Comparison of ENCODE assay signal across 27 mouse cellular contexts in the genomic region with DNA sequence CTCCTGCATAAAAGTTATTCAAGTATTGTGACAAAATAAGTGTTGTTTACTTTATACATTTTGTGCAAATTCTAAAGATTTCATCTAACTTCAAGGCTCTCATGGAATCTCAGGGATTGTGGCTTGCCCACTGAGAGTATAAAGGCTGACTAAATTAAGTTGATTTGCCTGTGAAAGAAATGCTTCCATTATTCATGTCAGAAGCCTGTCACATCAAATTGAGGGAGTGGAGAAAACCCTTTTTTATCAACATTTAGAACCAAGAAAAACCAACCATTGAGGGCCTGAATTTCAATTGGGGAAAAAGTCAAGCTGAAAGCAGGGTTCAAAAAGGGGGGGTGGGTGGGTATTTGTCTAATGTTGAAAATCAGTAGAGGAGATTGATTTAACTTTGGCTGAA. TPM values are rescaled to one million over a fixed set of nuclear protein-coding genes. Genes with fewer than 3 reads are reported as not detected.
"Had no signal": no experiment of that assay in that cellular context is flagged by ENCODE, and none has a peak within 500 bp of the region (broad histone marks: within the 10 kb centered on the region; RNA-seq: fewer than 3 reads in every experiment).

No protein-coding gene starts in this region.

- H3K4me1 ChIP-seq: limb, embryonic 12.5 days; limb, embryonic 15.5 days; neural tube, embryonic 13.5 days; stomach, embryonic 15.5 days had no signal

- ATAC-seq: liver, postnatal 0 days; lung, postnatal 0 days had no signal

- H3K9me3 ChIP-seq: limb, embryonic 12.5 days; limb, embryonic 15.5 days; neural tube, embryonic 13.5 days; stomach, embryonic 15.5 days had no signal

- H3K4me3 ChIP-seq: limb, embryonic 12.5 days; limb, embryonic 15.5 days; neural tube, embryonic 13.5 days; stomach, embryonic 15.5 days had no signal

- H3K36me3 ChIP-seq: limb, embryonic 12.5 days; limb, embryonic 15.5 days; neural tube, embryonic 13.5 days; stomach, embryonic 15.5 days had no signal

- H3K9ac ChIP-seq: limb, embryonic 12.5 days; limb, embryonic 15.5 days; liver, embryonic 14.5 days; liver, postnatal 0 days; lung, embryonic 14.5 days; neural tube, embryonic 13.5 days; stomach, embryonic 15.5 days had no signal

- H3K27me3 ChIP-seq: limb, embryonic 12.5 days; limb, embryonic 15.5 days; neural tube, embryonic 13.5 days; stomach, embryonic 15.5 days had no signal

- H3K4me2 ChIP-seq: limb, embryonic 12.5 days; limb, embryonic 15.5 days; liver, embryonic 11.5 days; lung, embryonic 14.5 days; neural tube, embryonic 13.5 days; stomach, embryonic 15.5 days had no signal

- DNase-seq: kidney, adult 18-20 months; kidney, adult 9 months; kidney, postnatal 14 days; kidney, postnatal 4 days; left cerebral cortex, postnatal 4 days; liver, postnatal 0 days; lung, embryonic 14.5 days; retina, postnatal 1 day; right cerebral cortex, postnatal 25 days; spleen, adult 18-20 months; thymus, postnatal 25 days had no signal

- H3K27ac ChIP-seq: limb, embryonic 12.5 days; limb, embryonic 15.5 days; liver, embryonic 14.5 days; macrophage; neural tube, embryonic 13.5 days; stomach, embryonic 15.5 days had no signal

RNA-seq across cellular contexts. Expression of gene Gm7073, which starts 30.0 kb away (rescaled TPM):
- total RNA-seq: layer of hippocampus, adult 18-20 months; layer of hippocampus, postnatal 14 days; left cerebral cortex, adult 8-10 months; left cerebral cortex, postnatal 14 days; left cerebral cortex, postnatal 4 days; megakaryocyte, adult 5-6 weeks; neutrophil, adult 5-6 weeks had no signal
- polyA plus RNA-seq: kidney, embryonic 16.5 days; limb, embryonic 12.5 days; limb, embryonic 15.5 days; liver, embryonic 11.5 days; liver, embryonic 14.5 days; liver, postnatal 0 days; lung, embryonic 14.5 days; lung, postnatal 0 days; macrophage; neural tube, embryonic 13.5 days; stomach, embryonic 15.5 days; thymus, postnatal 0 days had no signal
